Mouse (Mus musculus): ENCODE data around the gene Olfr155.

GRCm38 (mm10) chr4:43854101-43854500 is 2.7 kb downstream of the Olfr155 start:
- TF ChIP-seq UBTF (IDR thresholded peaks at IDR 0.05; ENCODE audit: borderline replicate concordance, insufficient read depth, low read depth, low read length) (no peak), POLR2A (IDR thresholded peaks at IDR 0.05; ENCODE audit: control insufficient read depth in 1 of 2, insufficient read depth in 1 of 2, low read depth in 1 of 2, low read length in 2 of 2, poor library complexity in 1 of 2) (no peak), ZC3H11A (IDR thresholded peaks at IDR 0.05; ENCODE audit: low read depth, low read length) (no peak), CTCF (IDR thresholded peaks at IDR 0.05 in 2 of 3, conservative IDR thresholded peaks at IDR 0.05 in 1 of 3; ENCODE audit: control insufficient read depth in 1 of 3, insufficient read depth in 1 of 3, low read depth in 2 of 3, low read length in 3 of 3, poor library complexity in 1 of 3, severe bottlenecking in 1 of 3) (no peak), USF2 (IDR thresholded peaks at IDR 0.05; ENCODE audit: borderline replicate concordance in 1 of 2, insufficient read depth in 1 of 2, low read depth in 1 of 2, low read length in 2 of 2) (no peak), ZNF384 (IDR thresholded peaks at IDR 0.05; ENCODE audit: low read depth, low read length) (no peak), ZKSCAN1 (IDR thresholded peaks at IDR 0.05; ENCODE audit: low read depth, low read length) (no peak)
